Mouse (Mus musculus): ENCODE data around the gene Mblac1.

GRCm38 (mm10) chr5:138195463-138195862 lies 1.3 kb downstream of the Mblac1 start:
- TF ChIP-seq POLR2A (IDR thresholded peaks at IDR 0.05; ENCODE audit: extremely low read depth, insufficient read depth, low read length) (no peak), CTCF (IDR thresholded peaks at IDR 0.05; ENCODE audit: low read depth, low read length) (no peak)
